Mouse (Mus musculus) brain, embryonic 14.5 days (tissue): ENCODE data around the gene 9530053A07Rik. TPM values are rescaled to one million over a fixed set of nuclear protein-coding genes. Genes with fewer than 3 reads are reported as not detected.

Experiments
- DNase-seq: peaks from one replicate; pipeline ENCODE4 v3.0.0-alpha.2; 2011; ENCODE audit warnings: low read depth
- CTCF ChIP-seq: fragments of 200-500 bp; IDR thresholded peaks from 2 replicates; pipeline ENCODE4 v1.5.1; 2012; ENCODE audit warnings: inconsistent platforms, mild to moderate bottlenecking, moderate library complexity, borderline replicate concordance; ENCODE audit not compliant: insufficient read depth, insufficient read length; ENCODE audit errors: extremely low read depth
- POLR2A ChIP-seq: fragments of 200-500 bp; IDR thresholded peaks from 2 replicates; pipeline ENCODE4 v1.6.1; 2012; ENCODE audit warnings: mild to moderate bottlenecking, inconsistent platforms, borderline replicate concordance; ENCODE audit not compliant: poor library complexity, insufficient read depth, insufficient read length, severe bottlenecking; ENCODE audit errors: extremely low read depth
- polyA plus RNA-seq: library from polyadenylated mRNA; depleted of rRNA; stranded (reverse); fragments of >200 nt; gene quantifications from 2 replicates; pipeline ENCODE4 v1.2.3, GENCODE M21; 2012

The 9530053A07Rik gene
- polyA plus RNA-seq, 1 experiment: 0.05 TPM

GRCm38 (mm10) chr7:28179741-28180377 is 50.6 kb downstream of the 9530053A07Rik start:
- DNase-seq: peak; percentile 98
- TF ChIP-seq CTCF: no peak
- no peak for TF ChIP-seq POLR2A

DNA sequence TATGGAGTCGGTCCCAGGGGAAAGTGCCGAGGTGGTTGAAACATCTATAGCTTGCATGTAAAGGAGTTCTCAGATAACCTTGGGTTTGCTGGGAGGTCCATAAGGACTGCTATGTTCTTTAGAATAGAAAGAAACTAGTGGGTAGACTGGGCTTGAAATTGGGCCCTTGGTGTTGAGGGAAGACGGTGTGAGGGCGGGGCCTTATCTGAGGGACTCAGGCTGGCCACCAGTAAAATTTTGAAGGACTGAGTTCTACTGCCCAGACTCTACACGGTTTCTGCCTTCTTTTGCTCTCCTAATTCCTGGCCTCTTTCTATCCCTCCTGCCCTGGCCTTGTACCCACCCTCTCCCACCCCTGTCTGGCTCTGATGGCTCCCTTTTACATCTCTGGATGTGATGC is 51.6 kb downstream of the 9530053A07Rik start:
- TF ChIP-seq CTCF (no peak), POLR2A (no peak)
- no peak for DNase-seq

GRCm38 (mm10) chr7:28181376-28181775 is 52.1 kb downstream of the 9530053A07Rik start:
- DNase-seq: no peak
- TF ChIP-seq CTCF (no peak), POLR2A (no peak)

DNA sequence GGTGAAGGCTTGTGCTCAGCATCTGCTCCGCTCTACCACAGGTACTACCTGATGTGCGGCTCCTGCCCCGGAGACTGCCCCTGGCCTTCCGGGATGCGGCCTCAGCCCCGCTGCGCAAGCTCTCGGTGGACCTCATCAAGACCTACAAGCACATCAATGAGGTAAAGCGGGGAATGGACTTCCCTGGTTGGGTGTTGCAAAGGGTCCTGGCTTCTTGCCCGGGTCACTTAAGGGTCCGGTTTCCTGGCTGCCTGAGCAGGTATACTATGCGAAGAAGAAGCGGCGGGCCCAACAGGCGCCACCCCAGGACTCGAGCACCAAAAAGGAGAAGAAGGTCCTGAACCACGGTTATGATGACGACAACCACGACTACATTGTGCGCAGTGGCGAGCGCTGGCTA is 53.1 kb downstream of the 9530053A07Rik start:
- no peak for DNase-seq
- TF ChIP-seq POLR2A (no peak), CTCF (no peak)

- no peak for DNase-seq
- TF ChIP-seq CTCF: no peak
- no peak for TF ChIP-seq POLR2A
Observed at GRCm38 (mm10) chr7:28185884-28186283, 56.6 kb downstream of the 9530053A07Rik start.

DNA sequence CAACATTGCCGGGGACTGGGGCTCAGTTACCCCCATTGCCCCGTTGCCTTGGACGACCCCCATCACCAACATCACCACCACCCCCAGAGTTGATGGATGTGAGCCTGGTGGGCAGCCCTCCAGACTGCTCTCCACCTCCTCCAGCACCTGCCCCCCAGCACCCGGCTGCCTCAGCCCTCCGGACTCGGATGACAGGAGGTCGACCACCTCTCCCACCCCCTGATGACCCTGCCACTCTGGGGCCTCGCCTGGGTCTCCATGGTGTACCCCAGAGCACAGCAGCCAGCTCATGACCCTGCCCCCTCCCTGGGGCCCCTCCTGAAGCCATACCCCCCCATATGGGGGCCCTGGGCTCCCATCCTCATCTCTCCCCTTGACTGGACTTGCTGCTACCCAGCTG is 57.4 kb downstream of the 9530053A07Rik start:
- no peak for TF ChIP-seq CTCF
- TF ChIP-seq POLR2A: no peak
- DNase-seq: no peak

DNA sequence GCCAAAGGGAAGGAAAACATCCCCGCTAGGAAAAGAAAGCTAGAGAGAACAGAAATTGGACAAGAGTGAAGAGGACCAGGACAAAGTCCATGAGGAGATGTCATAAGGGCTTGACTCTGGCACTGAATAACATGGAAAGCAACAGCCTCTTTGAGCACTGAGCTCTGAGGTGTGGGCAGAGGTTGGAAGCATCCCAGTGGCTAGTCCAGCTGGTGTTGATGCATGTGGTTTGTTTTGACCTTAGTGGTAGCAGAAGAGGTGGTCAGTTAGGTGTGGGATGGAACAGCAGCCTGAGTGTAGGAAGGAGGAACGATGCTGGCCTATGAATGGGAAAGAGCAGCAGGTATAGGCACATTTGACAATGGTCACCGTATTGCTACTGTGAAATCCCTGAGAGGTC is 62.2 kb downstream of the 9530053A07Rik start:
- no peak for DNase-seq
- TF ChIP-seq CTCF (no peak), POLR2A (no peak)

DNA sequence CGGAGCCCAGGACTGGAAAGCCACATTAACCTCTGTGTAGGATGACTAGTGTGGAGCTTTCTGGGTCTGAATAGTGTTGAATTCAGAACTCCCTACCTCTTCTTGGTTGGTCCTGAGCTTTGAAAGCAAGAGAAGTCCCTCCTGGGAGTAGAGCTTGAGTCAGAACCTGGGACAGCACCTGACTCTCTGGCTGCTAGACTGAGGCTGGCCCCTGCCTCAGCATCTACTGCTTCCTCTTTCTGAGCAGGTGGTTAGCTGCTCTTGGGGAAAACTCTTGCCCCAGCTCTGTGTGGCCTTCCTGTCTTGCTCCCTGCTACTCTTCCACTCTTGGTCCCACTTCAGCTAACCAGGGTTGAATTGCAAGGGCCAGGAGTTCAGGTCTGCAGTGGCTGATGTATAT is 62.6 kb downstream of the 9530053A07Rik start:
- TF ChIP-seq CTCF (no peak), POLR2A (no peak)
- DNase-seq: no peak

DNA sequence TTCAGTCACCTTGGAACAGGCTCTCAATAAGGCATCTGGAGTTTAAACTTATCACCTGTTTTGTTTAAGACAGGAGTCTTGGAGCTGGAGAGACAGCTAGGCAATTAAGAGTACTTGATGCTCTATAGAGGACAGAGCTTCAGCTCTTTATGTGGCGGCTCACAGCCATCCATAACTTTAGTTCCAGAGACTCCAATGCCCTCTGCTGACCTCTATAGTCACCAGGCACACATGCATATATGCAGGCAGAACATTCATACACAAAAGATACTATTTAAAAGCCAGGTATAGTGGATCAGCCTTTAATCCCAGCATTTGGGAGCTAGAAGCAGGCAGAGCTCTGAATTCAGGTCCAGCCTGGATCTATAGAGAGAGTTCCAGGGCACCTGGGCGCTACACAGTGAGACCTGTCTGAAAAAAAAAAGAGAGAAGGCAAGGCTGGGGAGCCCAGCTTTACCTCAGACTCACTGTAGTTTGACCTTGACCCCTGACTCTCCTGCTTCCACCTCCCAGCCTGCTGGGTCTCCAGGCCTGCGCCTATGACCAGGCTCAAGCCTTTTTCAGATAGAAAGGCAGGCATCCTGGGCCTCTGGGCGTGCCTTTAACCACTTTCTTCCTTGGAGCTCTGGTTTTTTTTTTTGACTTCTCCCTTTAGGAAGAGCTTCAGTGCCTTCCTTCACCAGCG is 66.3 kb downstream of the 9530053A07Rik start:
- no peak for TF ChIP-seq POLR2A
- TF ChIP-seq CTCF: no peak
- no peak for DNase-seq

GRCm38 (mm10) chr7:28196528-28196927 is 67.3 kb downstream of the 9530053A07Rik start:
- no peak for DNase-seq
- TF ChIP-seq CTCF: no peak
- no peak for TF ChIP-seq POLR2A

- TF ChIP-seq CTCF (no peak), POLR2A (no peak)
Observed at GRCm38 (mm10) chr7:28199054-28199453, 69.8 kb downstream of the 9530053A07Rik start.

More at GRCm38 (mm10) chr7:28199054-28199453, 69.8 kb downstream of the 9530053A07Rik start:
- DNase-seq: no peak
